Mouse (Mus musculus): ENCODE measurements at regions not wholly inside any gene's neighbourhood (a gene's known extent, or its start where the extent isn't known, plus 50 kb on each side); places are given as distances from the start of the nearest gene placed in this dataset.

DNA sequence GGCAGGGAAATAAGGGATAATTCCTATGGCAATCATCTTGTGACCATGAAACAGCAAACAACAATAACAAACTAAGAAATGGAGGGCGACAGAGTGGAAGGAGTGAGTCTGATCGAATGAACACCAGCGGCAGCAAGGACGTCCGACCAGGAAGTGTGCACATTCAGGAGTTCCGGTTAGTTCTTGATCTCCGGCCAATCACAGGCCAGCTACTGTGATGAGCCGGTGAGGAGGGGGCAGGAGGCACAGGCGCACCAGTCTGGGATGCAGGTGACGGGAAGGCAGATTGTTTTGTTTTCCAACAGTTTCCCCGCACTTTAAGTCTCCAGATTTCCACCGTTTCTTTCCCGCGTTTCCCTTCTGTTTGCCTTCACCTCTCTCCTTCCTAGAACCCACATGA is 50.3 kb upstream of the Hunk start:
- TF ChIP-seq ZC3H11A (IDR thresholded peaks at IDR 0.05; ENCODE audit: borderline replicate concordance, low read depth, low read length), result no peak
- no peak for TF ChIP-seq ZNF384 (IDR thresholded peaks at IDR 0.05; ENCODE audit: low read depth, low read length)
- no peak for TF ChIP-seq MAFK (IDR thresholded peaks at IDR 0.05; ENCODE audit: insufficient read depth, low read depth, low read length)
- in situ Hi-C loops (cut with MboI; ENCODE audit: low sequenced_read_pairs in 2 of 2, unreplicated experiment in 2 of 2), result no loop called here
- no peak overlapping the region for H3K27ac ChIP-seq (ENCODE audit: insufficient read depth, low read depth, low read length, poor library complexity, severe bottlenecking)
- H3K4me3 ChIP-seq (ENCODE audit: insufficient read depth in 1 of 2, low read depth in 1 of 2, low read length in 2 of 2, poor library complexity in 1 of 2, severe bottlenecking in 1 of 2), result peak overlapping the region in 1 of 2 experiments; percentile 20; a peak in 1 of 4 replicates
- no peak for DNase-seq (ENCODE audit: low read depth, low spot score)
- H3K9me3 ChIP-seq (ENCODE audit: control insufficient read depth, insufficient read depth, low read depth, low read length), result no peaks in the 10 kb centered on the region
- H3K4me1 ChIP-seq (ENCODE audit: control insufficient read depth in 2 of 2, insufficient read depth in 2 of 2, low read length in 2 of 2, poor library complexity in 1 of 2), result peaks cover 0 to 1% of the 10 kb centered on the region in 2 experiments; a peak in 1 of 4 replicates
- H3K9ac ChIP-seq (ENCODE audit: insufficient read depth, low read depth, low read length, poor library complexity, severe bottlenecking), result no peak overlapping the region
- H3K36me3 ChIP-seq (ENCODE audit: control insufficient read depth, insufficient read depth, low read length, poor library complexity, severe bottlenecking), result no peaks in the 10 kb centered on the region

DNA sequence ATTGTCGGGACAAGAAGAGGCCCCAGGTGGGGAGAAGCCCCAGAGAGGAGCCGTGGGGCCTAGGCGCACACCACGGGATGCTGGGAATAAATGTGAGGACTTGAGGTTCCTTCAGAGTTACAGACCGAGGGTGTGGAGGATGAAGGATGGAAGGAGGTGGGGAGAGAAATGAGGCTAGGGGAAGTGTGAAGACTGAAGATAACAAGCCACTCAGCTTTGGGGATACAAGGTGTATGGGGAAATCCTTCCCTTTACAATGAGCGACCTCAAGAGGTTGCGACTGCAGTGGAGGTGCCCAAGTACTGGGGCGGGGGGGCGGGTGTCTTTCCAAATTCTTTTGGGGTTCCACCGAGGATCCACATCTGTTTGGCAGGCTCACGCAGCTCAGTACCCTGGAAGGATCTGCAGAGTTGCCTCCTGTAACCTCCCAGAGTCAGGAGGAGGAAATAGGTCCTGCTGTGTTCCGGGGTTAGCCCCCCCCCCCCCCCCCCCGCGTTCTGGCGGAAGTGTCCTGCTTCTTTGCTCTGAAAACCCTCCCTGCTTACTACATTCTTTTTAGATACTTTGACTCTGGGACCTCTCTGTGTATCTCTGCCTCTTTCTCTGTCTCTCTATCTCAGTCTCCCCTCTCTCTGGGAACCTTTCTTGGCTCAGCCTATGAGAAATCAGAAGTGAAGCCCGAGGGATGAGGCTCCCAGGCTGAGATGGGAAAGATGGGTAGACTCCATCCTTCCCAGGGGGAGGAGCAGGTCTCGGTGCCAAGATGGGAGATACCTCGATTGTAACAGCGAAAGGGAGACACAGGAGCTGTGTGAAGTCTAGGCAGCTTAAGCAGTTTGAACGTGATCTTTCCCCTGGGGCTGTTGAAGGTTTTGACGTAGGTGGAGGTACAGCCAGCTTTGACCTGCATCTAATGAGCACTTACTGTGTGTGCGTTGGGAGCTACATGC is 49.8 kb upstream of the Scaf4 start:
- in situ Hi-C loops (cut with MboI; ENCODE audit: low sequenced_read_pairs in 2 of 2, unreplicated experiment in 2 of 2), result loop anchor here in 1 of 2 experiments (5.0 kb wide), 1 partner anchor 33 kb away; no protein-coding TSS in a partner anchor
- H3K4me3 ChIP-seq (ENCODE audit: insufficient read depth in 1 of 2, low read depth in 1 of 2, low read length in 2 of 2, poor library complexity in 1 of 2, severe bottlenecking in 1 of 2), result no peak overlapping the region
- no peaks in the 10 kb centered on the region for H3K9me3 ChIP-seq (ENCODE audit: control insufficient read depth, insufficient read depth, low read depth, low read length)
- TF ChIP-seq MAFK (IDR thresholded peaks at IDR 0.05; ENCODE audit: insufficient read depth, low read depth, low read length) (no peak), ZNF384 (IDR thresholded peaks at IDR 0.05; ENCODE audit: low read depth, low read length) (no peak), CHD2 (IDR thresholded peaks at IDR 0.05; ENCODE audit: low read depth, low read length) (no peak), HCFC1 (IDR thresholded peaks at IDR 0.05; ENCODE audit: borderline replicate concordance, insufficient read depth, low read length) (no peak), ZC3H11A (IDR thresholded peaks at IDR 0.05; ENCODE audit: borderline replicate concordance, low read depth, low read length) (no peak)
- no peak for DNase-seq (ENCODE audit: low read depth, low spot score)
- H3K4me1 ChIP-seq (ENCODE audit: control insufficient read depth in 2 of 2, insufficient read depth in 2 of 2, low read length in 2 of 2, poor library complexity in 1 of 2), result peaks cover 0 to 1% of the 10 kb centered on the region in 2 experiments; a peak in 1 of 4 replicates
- H3K9ac ChIP-seq (ENCODE audit: insufficient read depth, low read depth, low read length, poor library complexity, severe bottlenecking), result no peak overlapping the region
- H3K27ac ChIP-seq (ENCODE audit: insufficient read depth, low read depth, low read length, poor library complexity, severe bottlenecking), result no peak overlapping the region
- no peaks in the 10 kb centered on the region for H3K36me3 ChIP-seq (ENCODE audit: control insufficient read depth, insufficient read depth, low read length, poor library complexity, severe bottlenecking)

Measured in ES-E14 (cell line).